Mouse (Mus musculus) MEL (cell line): ENCODE measurements at regions not wholly inside any gene's neighbourhood (a gene's known extent, or its start where the extent isn't known, plus 50 kb on each side); places are given as distances from the start of the nearest gene placed in this dataset.

Source experiments
- DNase-seq: peaks from one replicate; pipeline ENCODE4 v3.0.0; 2011; ENCODE audit warnings: low read depth, low spot score
- H3K27ac ChIP-seq: 2 replicates; pipeline ENCODE4 v1.5.1; 2012; ENCODE audit warnings: low read depth, mild to moderate bottlenecking, control low read depth, low read length, moderate library complexity; ENCODE audit not compliant: control insufficient read depth
- H3K27me3 ChIP-seq, 2 experiments: fragments of 150-350 bp in 1 of 2; sonication (generic) in 1 of 2; 2 replicates each; pipeline ENCODE4 v1.6.1; 2012; ENCODE audit warnings: low read length in 2 of 2, mild to moderate bottlenecking in 2 of 2, improper control_type of control experiment in 1 of 2, moderate library complexity in 1 of 2; ENCODE audit not compliant: insufficient read depth in 2 of 2, control insufficient read depth in 1 of 2
- H3K36me3 ChIP-seq, 2 experiments: 2 replicates each; pipeline ENCODE4 v1.6.1; 2012 to 2014; ENCODE audit warnings: low read length in 2 of 2, improper control_type of control experiment in 1 of 2, inconsistent platforms in 1 of 2, mild to moderate bottlenecking in 1 of 2; ENCODE audit not compliant: insufficient read depth in 2 of 2, control insufficient read depth in 1 of 2
- H3K4me1 ChIP-seq, 2 experiments: fragments of 150-350 bp in 1 of 2; sonication (generic) in 1 of 2; 2 replicates each; pipeline ENCODE4 v1.6.1; 2012; ENCODE audit warnings: low read length in 2 of 2, improper control_type of control experiment in 1 of 2, mild to moderate bottlenecking in 1 of 2; ENCODE audit not compliant: insufficient read depth in 2 of 2, control insufficient read depth in 1 of 2
- H3K4me3 ChIP-seq, 2 experiments: fragments of 150-350 bp in 1 of 2; sonication (generic) in 1 of 2; 2 replicates each; pipeline ENCODE4 v1.5.1; 2012; ENCODE audit warnings: low read depth in 2 of 2, low read length in 2 of 2, mild to moderate bottlenecking in 2 of 2, moderate library complexity in 2 of 2, control low read depth in 1 of 2, improper control_type of control experiment in 1 of 2; ENCODE audit not compliant: control insufficient read depth in 1 of 2, insufficient read depth in 1 of 2
- H3K79me2 ChIP-seq: 2 replicates; pipeline ENCODE4 v1.6.1; 2012; ENCODE audit warnings: mild to moderate bottlenecking, low read length, moderate library complexity; ENCODE audit not compliant: control insufficient read depth, poor library complexity, insufficient read depth
- H3K9ac ChIP-seq: 2 replicates; pipeline ENCODE4 v1.6.1; 2012; ENCODE audit warnings: low read depth, mild to moderate bottlenecking, control low read depth, low read length, moderate library complexity; ENCODE audit not compliant: control insufficient read depth, poor library complexity, severe bottlenecking
- H3K9me3 ChIP-seq: fragments of 150-350 bp; sonication (generic); replicated peaks from 2 replicates; pipeline ENCODE4 v1.6.1; 2012; ENCODE audit warnings: mild to moderate bottlenecking, low read length, improper control_type of control experiment, moderate library complexity; ENCODE audit not compliant: insufficient read depth
- CHD1 ChIP-seq: IDR thresholded peaks from 2 replicates; pipeline ENCODE4 v1.6.1; 2012; ENCODE audit warnings: low read depth, mild to moderate bottlenecking, inconsistent platforms, low read length, improper control_type of control experiment
- ELF1 ChIP-seq: IDR thresholded peaks from 2 replicates; pipeline ENCODE4 v1.6.1; 2014; ENCODE audit warnings: low read depth, mild to moderate bottlenecking, inconsistent platforms, low read length, improper control_type of control experiment, moderate library complexity
- GABPA ChIP-seq: IDR thresholded peaks from 2 replicates; pipeline ENCODE4 v1.6.1; 2012; ENCODE audit warnings: low read depth, mild to moderate bottlenecking, inconsistent platforms, low read length, improper control_type of control experiment, moderate library complexity
- GATA1 ChIP-seq: IDR thresholded peaks from 2 replicates; pipeline ENCODE4 v1.6.1; 2011; ENCODE audit warnings: low read depth, low read length, improper control_type of control experiment
- KAT2A ChIP-seq: conservative IDR thresholded peaks from 2 replicates; pipeline ENCODE4 v1.6.1; 2012; ENCODE audit warnings: low read depth, low read length, improper control_type of control experiment, inconsistent platforms
- MAFK ChIP-seq: IDR thresholded peaks from 2 replicates; pipeline ENCODE4 v1.6.1; 2011; ENCODE audit warnings: low read depth, mild to moderate bottlenecking, low read length, improper control_type of control experiment, borderline replicate concordance
- MAZ ChIP-seq: IDR thresholded peaks from 2 replicates; pipeline ENCODE4 v1.6.1; 2012; ENCODE audit warnings: low read depth, mild to moderate bottlenecking, inconsistent platforms, low read length, improper control_type of control experiment
- MYB ChIP-seq: IDR thresholded peaks from 2 replicates; pipeline ENCODE4 v1.6.1; 2011; ENCODE audit warnings: mild to moderate bottlenecking, low read depth, low read length, improper control_type of control experiment
- MYC ChIP-seq: IDR thresholded peaks from 2 replicates; pipeline ENCODE4 v1.6.1; 2011; ENCODE audit warnings: low read depth, mild to moderate bottlenecking, low read length, improper control_type of control experiment, moderate library complexity
- NELFE ChIP-seq: IDR thresholded peaks from 2 replicates; pipeline ENCODE4 v1.6.1; 2011; ENCODE audit warnings: low read depth, low read length, improper control_type of control experiment
- NRF1 ChIP-seq: IDR thresholded peaks from 2 replicates; pipeline ENCODE4 v1.6.1; 2014; ENCODE audit warnings: low read depth, mild to moderate bottlenecking, inconsistent platforms, low read length, improper control_type of control experiment, moderate library complexity; ENCODE audit not compliant: poor library complexity, insufficient read depth, severe bottlenecking
- POLR2A ChIP-seq, 2 experiments: IDR thresholded peaks; 2 replicates each; pipeline ENCODE4 v1.6.1; 2011 to 2012; ENCODE audit warnings: low read length in 2 of 2, mild to moderate bottlenecking in 2 of 2, control low read depth in 1 of 2, improper control_type of control experiment in 1 of 2, low read depth in 1 of 2, moderate library complexity in 1 of 2; ENCODE audit not compliant: control insufficient read depth in 1 of 2, insufficient read depth in 1 of 2, poor library complexity in 1 of 2
- POLR2AphosphoS2 ChIP-seq: IDR thresholded peaks from 2 replicates; pipeline ENCODE4 v1.6.1; 2011; ENCODE audit warnings: low read length, improper control_type of control experiment
- POLR2AphosphoS5 ChIP-seq: IDR thresholded peaks from 2 replicates; pipeline ENCODE4 v1.6.1; 2012; ENCODE audit warnings: low read depth, borderline replicate concordance, mild to moderate bottlenecking, inconsistent platforms, low read length, moderate library complexity, mixed read lengths
- RAD21 ChIP-seq: IDR thresholded peaks from 2 replicates; pipeline ENCODE4 v1.6.1; 2011; ENCODE audit warnings: mild to moderate bottlenecking, low read depth, low read length, improper control_type of control experiment
- RCOR1 ChIP-seq: IDR thresholded peaks from 2 replicates; pipeline ENCODE4 v1.6.1; 2012; ENCODE audit warnings: low read depth, mild to moderate bottlenecking, inconsistent platforms, low read length, improper control_type of control experiment
- SIN3A ChIP-seq: IDR thresholded peaks from 2 replicates; pipeline ENCODE4 v1.6.1; 2012; ENCODE audit warnings: low read length, improper control_type of control experiment, inconsistent platforms
- SMC3 ChIP-seq: IDR thresholded peaks from 2 replicates; pipeline ENCODE4 v1.6.1; 2011; ENCODE audit warnings: low read depth, low read length, improper control_type of control experiment
- TAL1 ChIP-seq: IDR thresholded peaks from 2 replicates; pipeline ENCODE4 v1.6.1; 2012; ENCODE audit warnings: mild to moderate bottlenecking, inconsistent platforms, low read length, moderate library complexity, mixed read lengths
- TBP ChIP-seq: IDR thresholded peaks from 2 replicates; pipeline ENCODE4 v1.8.0; 2011; ENCODE audit warnings: low read depth, low read length, improper control_type of control experiment
- TCF12 ChIP-seq: IDR thresholded peaks from 2 replicates; pipeline ENCODE4 v1.6.1; 2014; ENCODE audit warnings: low read depth, mild to moderate bottlenecking, inconsistent platforms, low read length, improper control_type of control experiment, moderate library complexity
- UBTF ChIP-seq: IDR thresholded peaks from 2 replicates; pipeline ENCODE4 v1.6.1; 2012; ENCODE audit warnings: low read depth, mild to moderate bottlenecking, inconsistent platforms, low read length, improper control_type of control experiment, moderate library complexity, borderline replicate concordance; ENCODE audit not compliant: insufficient read depth
- USF1 ChIP-seq: IDR thresholded peaks from 2 replicates; pipeline ENCODE4 v1.6.1; 2014; ENCODE audit warnings: low read depth, mild to moderate bottlenecking, inconsistent platforms, low read length, improper control_type of control experiment, moderate library complexity
- ZC3H11A ChIP-seq: IDR thresholded peaks from 2 replicates; pipeline ENCODE4 v1.6.1; 2012; ENCODE audit warnings: low read depth, mild to moderate bottlenecking, inconsistent platforms, low read length, improper control_type of control experiment
- ZKSCAN1 ChIP-seq: IDR thresholded peaks from 2 replicates; pipeline ENCODE4 v1.6.1; 2012; ENCODE audit warnings: low read depth, mild to moderate bottlenecking, inconsistent platforms, low read length, improper control_type of control experiment, moderate library complexity
- ZNF384 ChIP-seq: IDR thresholded peaks from 2 replicates; pipeline ENCODE4 v1.6.1; 2012; ENCODE audit warnings: low read depth, mild to moderate bottlenecking, inconsistent platforms, low read length, improper control_type of control experiment

DNA sequence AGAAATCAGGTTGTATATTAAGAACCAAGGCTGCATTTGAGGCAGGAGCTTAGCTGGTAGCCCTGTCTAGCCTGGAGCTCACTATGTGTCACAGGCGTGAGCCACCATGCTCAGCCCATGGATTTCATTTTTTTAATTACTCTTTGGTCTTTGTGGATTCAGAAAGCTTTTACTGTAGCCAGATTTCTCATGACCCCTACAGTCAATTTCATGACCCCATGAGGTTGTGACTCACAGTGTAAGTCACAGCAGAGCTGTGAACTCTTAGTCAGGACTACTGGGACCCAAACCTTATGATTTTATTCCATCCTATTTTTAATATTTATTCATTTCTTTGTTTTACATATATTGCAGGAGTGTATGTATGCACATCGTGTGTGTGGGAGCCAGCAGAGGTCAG, 61.9 kb upstream of the Akap13 start:
- Histone ChIP-seq H3K27ac (no peak overlapping the region), H3K9ac (no peak overlapping the region)

GRCm38 (mm10) chr7:75394866-75395580, 60.3 kb upstream of the Akap13 start:
- Histone ChIP-seq H3K9ac (no peak overlapping the region), H3K9me3 (no peaks in the 10 kb centered on the region), H3K79me2 (no peaks in the 10 kb centered on the region), H3K4me1 (peaks cover 6 to 7% of the 10 kb centered on the region in 2 experiments), H3K27me3 (no peaks in the 10 kb centered on the region), H3K27ac (no peak overlapping the region), H3K4me3 (no peak overlapping the region), H3K36me3 (peaks cover 0 to 7% of the 10 kb centered on the region in 2 experiments; a peak in 2 of 4 replicates)
- TF ChIP-seq CHD1 = no peak
- TF ChIP-seq NELFE = no peak
- no peak for TF ChIP-seq POLR2AphosphoS5
- no peak for TF ChIP-seq GABPA
- TF ChIP-seq USF1 = no peak
- no peak for TF ChIP-seq RCOR1
- TF ChIP-seq MYB = no peak
- TF ChIP-seq MYC = no peak
- TF ChIP-seq RAD21 = no peak
- no peak for TF ChIP-seq TCF12
- no peak for TF ChIP-seq ZC3H11A
- TF ChIP-seq ELF1 = no peak
- no peak for TF ChIP-seq MAZ
- no peak for DNase-seq

More for the DNA sequence above, 61.9 kb upstream of the Akap13 start:
- no peak overlapping the region for H3K4me3 ChIP-seq
- H3K4me1 ChIP-seq = peaks cover 9 to 13% of the 10 kb centered on the region in 2 experiments
- TF ChIP-seq KAT2A = no peak
- TF ChIP-seq POLR2AphosphoS2 = no peak
- no peak for TF ChIP-seq NRF1
- no peak for TF ChIP-seq GATA1
- no peak for TF ChIP-seq POLR2AphosphoS5
- TF ChIP-seq USF1 = no peak
- no peak for TF ChIP-seq POLR2A (IDR thresholded peaks at IDR 0.05; ENCODE audit: control insufficient read depth in 1 of 2, insufficient read depth in 1 of 2, low read depth in 1 of 2, low read length in 2 of 2, poor library complexity in 1 of 2)
- TF ChIP-seq MAFK = no peak
- no peak for TF ChIP-seq SMC3
- no peak for TF ChIP-seq ELF1
- no peak for TF ChIP-seq ZKSCAN1
- no peak for TF ChIP-seq TBP
- TF ChIP-seq TAL1 = no peak
- no peak for TF ChIP-seq UBTF
- TF ChIP-seq ZNF384 = no peak
- no peak for TF ChIP-seq NELFE
- no peak for TF ChIP-seq SIN3A
- no peak for TF ChIP-seq MYC
- peaks cover 0 to 13% of the 10 kb centered on the region in 2 experiments; a peak in 2 of 4 replicates for H3K36me3 ChIP-seq
- no peaks in the 10 kb centered on the region for H3K27me3 ChIP-seq
- no peaks in the 10 kb centered on the region for H3K79me2 ChIP-seq
- H3K9me3 ChIP-seq = no peaks in the 10 kb centered on the region
- DNase-seq = no peak
